Mouse (Mus musculus) limb, embryonic 14.5 days (tissue): ENCODE results near the gene Pdzd3. TPM values are rescaled to one million over a fixed set of nuclear protein-coding genes. Genes with fewer than 3 reads are reported as not detected.

Experiments used
- ATAC-seq: fragments of 200-750 bp; cut with Nextera tagmentation; 2 replicates; pipeline ENCODE4 v1.8.0; 2017; ENCODE audit warnings: low read depth, moderate number of reproducible peaks, moderate TSS enrichment; ENCODE audit not compliant: low FRiP score
- DNase-seq: peaks from one replicate; pipeline ENCODE4 v3.0.0-alpha.2; 2015; ENCODE audit warnings: low spot score
- H3K27ac ChIP-seq: fragments of 300-500 bp; sonication (generic); replicated peaks from 2 replicates; pipeline ENCODE4 v1.5.1; 2014; ENCODE audit warnings: low read depth, mild to moderate bottlenecking, low read length, moderate library complexity, mixed read lengths
- H3K27me3 ChIP-seq: fragments of 300-500 bp; sonication (generic); 2 replicates; pipeline ENCODE4 v1.6.1; 2014; ENCODE audit warnings: low read length, mixed read lengths; ENCODE audit not compliant: control insufficient read depth, insufficient read depth
- H3K36me3 ChIP-seq: fragments of 300-500 bp; sonication (generic); 2 replicates; pipeline ENCODE4 v1.6.1; 2014; ENCODE audit warnings: mild to moderate bottlenecking, low read length, moderate library complexity, mixed read lengths; ENCODE audit not compliant: control insufficient read depth, insufficient read depth
- H3K4me1 ChIP-seq: fragments of 300-500 bp; sonication (generic); 2 replicates; pipeline ENCODE4 v1.6.1; 2014; ENCODE audit warnings: antibody characterized with exemption, low read length, mixed read lengths; ENCODE audit not compliant: control insufficient read depth, insufficient read depth
- H3K4me2 ChIP-seq: fragments of 300-500 bp; sonication (generic); replicated peaks from 2 replicates; pipeline ENCODE4 v1.6.1; 2014; ENCODE audit warnings: low read depth, mild to moderate bottlenecking, low read length, moderate library complexity; ENCODE audit not compliant: severe bottlenecking
- H3K4me3 ChIP-seq: fragments of 300-500 bp; sonication (generic); replicated peaks from 2 replicates; pipeline ENCODE4 v1.5.1; 2014; ENCODE audit warnings: low read length
- H3K9ac ChIP-seq: fragments of 300-500 bp; sonication (generic); 2 replicates; pipeline ENCODE4 v1.6.1; 2014; ENCODE audit warnings: mild to moderate bottlenecking, low read depth, low read length, moderate library complexity; ENCODE audit not compliant: severe bottlenecking
- H3K9me3 ChIP-seq: fragments of 300-500 bp; sonication (generic); 2 replicates; pipeline ENCODE4 v1.6.1; 2016; ENCODE audit warnings: low read length; ENCODE audit not compliant: control insufficient read depth
- POLR2A ChIP-seq: fragments of 200-500 bp; IDR thresholded peaks from 2 replicates; pipeline ENCODE4 v1.8.0; 2012; ENCODE audit warnings: inconsistent platforms, mild to moderate bottlenecking, moderate library complexity, borderline replicate concordance; ENCODE audit not compliant: insufficient read depth, insufficient read length; ENCODE audit errors: extremely low read depth
- WGBS: fragments of 180-500 bp; shearing (Covaris S2); extraction: QIAGEN DNeasy Blood & Tissue Kit; methylation state at CpG from one replicate; pipeline ENCODE4 v1.1.7; 2014; 5-methylcytosine and 5-hydroxymethylcytosine counted together
- polyA plus RNA-seq, 2 experiments: library from polyadenylated mRNA; depleted of rRNA in 1 of 2; stranded (reverse) in 1 of 2; unstranded in 1 of 2; fragments of >200 nt; fragmentation: Nextera tagmentation in 1 of 2; extraction: Ambion mirVana in 1 of 2; gene quantifications; 2 replicates each; pipeline versions ENCODE4 v1.2.1 to v1.2.3; 2012 to 2014

Pdzd3 gene
- polyA plus RNA-seq, 2 experiments = 0.13 TPM; not detected in 1

DNA sequence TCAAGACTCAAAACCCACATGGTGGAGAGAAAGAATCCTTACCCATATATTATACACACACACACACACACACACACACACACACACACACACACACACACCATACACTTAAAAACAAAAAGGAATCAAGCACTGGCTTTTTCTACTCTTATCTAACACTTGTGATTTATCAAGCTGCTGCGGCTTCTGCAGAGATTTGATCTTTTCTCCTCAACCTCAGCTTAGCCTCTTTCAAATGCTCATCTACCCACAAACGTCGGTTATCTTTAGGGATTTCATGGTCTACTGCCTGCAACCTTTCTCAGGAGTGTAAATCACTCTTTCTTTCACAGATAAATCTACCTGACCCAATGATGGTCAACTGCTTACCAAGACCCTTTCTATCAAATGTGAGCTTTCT is 50.8 kb downstream of the Pdzd3 start:
- DNase-seq = no peak
- Histone ChIP-seq H3K27me3 (no peaks in the 10 kb centered on the region), H3K4me3 (no peak overlapping the region), H3K9ac (no peak overlapping the region), H3K4me1 (no peaks in the 10 kb centered on the region), H3K27ac (no peak overlapping the region), H3K9me3 (no peaks in the 10 kb centered on the region), H3K4me2 (no peak overlapping the region), H3K36me3 (peaks cover 34% of the 10 kb centered on the region)
- no peak for ATAC-seq
- 81% methylated on average over 3 of the region's 3 CpGs for WGBS
- no peak for TF ChIP-seq POLR2A

DNA sequence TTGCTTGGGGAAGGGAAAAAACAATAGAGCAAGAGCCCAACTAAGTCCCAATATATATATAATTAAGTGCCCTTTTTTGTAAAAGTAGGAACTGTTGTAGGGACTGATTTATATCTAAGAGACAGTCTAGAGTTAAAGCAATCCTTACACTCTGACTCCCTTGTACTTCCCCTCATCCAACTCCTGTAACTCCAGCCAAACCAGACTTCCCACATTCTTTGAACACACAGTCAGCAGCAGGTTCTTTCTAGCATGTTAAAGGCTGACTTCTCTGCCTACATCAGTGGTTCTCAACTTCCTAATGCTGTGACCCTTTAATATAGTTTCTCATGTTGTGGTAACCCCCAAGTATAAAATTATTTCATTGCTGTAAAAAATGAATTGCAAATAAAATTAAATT is 51.7 kb downstream of the Pdzd3 start:
- ATAC-seq = no peak
- H3K36me3 ChIP-seq = peaks cover 35% of the 10 kb centered on the region
- H3K27ac ChIP-seq = no peak overlapping the region
- DNase-seq = peak; percentile 22
- no peak overlapping the region for H3K9ac ChIP-seq
- H3K4me2 ChIP-seq = no peak overlapping the region
- no peaks in the 10 kb centered on the region for H3K27me3 ChIP-seq
- no peak overlapping the region for H3K4me3 ChIP-seq
- no peaks in the 10 kb centered on the region for H3K9me3 ChIP-seq
- no peak for TF ChIP-seq POLR2A
- no peaks in the 10 kb centered on the region for H3K4me1 ChIP-seq

DNA sequence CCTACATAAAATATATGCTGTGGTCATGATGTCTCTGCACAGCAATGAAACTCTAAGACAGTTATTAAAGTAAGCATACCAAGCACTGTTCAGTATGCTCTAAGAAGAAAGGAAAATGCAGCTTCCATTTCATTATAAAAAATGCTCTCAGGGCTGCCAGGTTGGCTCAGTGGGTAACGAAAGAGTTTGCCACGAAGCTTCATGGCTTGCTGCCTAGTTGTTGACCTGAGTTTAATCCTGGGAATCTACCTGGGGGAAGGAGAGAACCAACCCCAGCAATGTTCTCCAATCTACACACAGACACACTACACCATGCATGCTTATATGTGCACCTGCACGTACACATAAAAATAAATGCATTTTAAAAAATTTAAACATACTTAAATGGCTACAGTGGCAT is 52.1 kb downstream of the Pdzd3 start:
- no peak for ATAC-seq
- Histone ChIP-seq H3K36me3 (peaks cover 37% of the 10 kb centered on the region), H3K27ac (no peak overlapping the region), H3K9me3 (no peaks in the 10 kb centered on the region), H3K27me3 (no peaks in the 10 kb centered on the region), H3K4me1 (no peaks in the 10 kb centered on the region), H3K4me2 (no peak overlapping the region), H3K4me3 (no peak overlapping the region), H3K9ac (no peak overlapping the region)
- TF ChIP-seq POLR2A = no peak
- WGBS = 86% methylated on average over 3 of the region's 3 CpGs
- no peak for DNase-seq

Other genes starting within 250 kb of the Pdzd3 start
- gene Thy1, start 208.1 kb downstream of the Pdzd3 start, polyA plus RNA-seq (2012; rRNA removed) = 49.8 and 50.4 TPM in 2 replicates
- 12.6 and 17.2 TPM in 2 replicates for gene Thy1, start 208.1 kb downstream of the Pdzd3 start, polyA plus RNA-seq (2014; fragmentation: Nextera tagmentation; extraction: Ambion mirVana)
- 4.9 and 6.6 TPM in 2 replicates for gene Usp2, start 184.4 kb downstream of the Pdzd3 start, polyA plus RNA-seq (2012; rRNA removed)
- 22.5 and 24.4 TPM in 2 replicates for gene Usp2, start 184.4 kb downstream of the Pdzd3 start, polyA plus RNA-seq (2014; fragmentation: Nextera tagmentation; extraction: Ambion mirVana)
- 0.08 and 0.29 TPM in 2 replicates for gene Mfrp, start 149.7 kb downstream of the Pdzd3 start, polyA plus RNA-seq (2012; rRNA removed)
- gene Mfrp, start 149.7 kb downstream of the Pdzd3 start, polyA plus RNA-seq (2014; fragmentation: Nextera tagmentation; extraction: Ambion mirVana) = 0.18 and 0.37 TPM in 2 replicates
- gene C1qtnf5, start 144.2 kb downstream of the Pdzd3 start, polyA plus RNA-seq (2012; rRNA removed) = 10.0 and 12.7 TPM in 2 replicates
- gene C1qtnf5, start 144.2 kb downstream of the Pdzd3 start, polyA plus RNA-seq (2014; fragmentation: Nextera tagmentation; extraction: Ambion mirVana) = 6.9 and 7.5 TPM in 2 replicates
- 0.41 and 0.49 TPM in 2 replicates for gene Gm49380, start 138.0 kb downstream of the Pdzd3 start, polyA plus RNA-seq (2012; rRNA removed)
- gene Gm49380, start 138.0 kb downstream of the Pdzd3 start, polyA plus RNA-seq (2014; fragmentation: Nextera tagmentation; extraction: Ambion mirVana) = 0.23 and 0.65 TPM in 2 replicates
- 56.1 and 80.2 TPM in 2 replicates for gene Rnf26, start 138.0 kb downstream of the Pdzd3 start, polyA plus RNA-seq (2012; rRNA removed)
- gene Rnf26, start 138.0 kb downstream of the Pdzd3 start, polyA plus RNA-seq (2014; fragmentation: Nextera tagmentation; extraction: Ambion mirVana) = 74.0 and 81.0 TPM in 2 replicates
- 82.8 and 101 TPM in 2 replicates for gene Mcam, start 117.0 kb downstream of the Pdzd3 start, polyA plus RNA-seq (2012; rRNA removed)
- gene Mcam, start 117.0 kb downstream of the Pdzd3 start, polyA plus RNA-seq (2014; fragmentation: Nextera tagmentation; extraction: Ambion mirVana) = 44.2 and 46.3 TPM in 2 replicates
- 18.3 and 21.0 TPM in 2 replicates for gene Cbl, start 17.4 kb downstream of the Pdzd3 start, polyA plus RNA-seq (2012; rRNA removed)
- 15.6 and 16.8 TPM in 2 replicates for gene Cbl, start 17.4 kb downstream of the Pdzd3 start, polyA plus RNA-seq (2014; fragmentation: Nextera tagmentation; extraction: Ambion mirVana)
- not detected in 2 replicates for gene Ccdc153, start 10.8 kb downstream of the Pdzd3 start, polyA plus RNA-seq (2012; rRNA removed)
- gene Ccdc153, start 10.8 kb downstream of the Pdzd3 start, polyA plus RNA-seq (2014; fragmentation: Nextera tagmentation; extraction: Ambion mirVana) = not detected in 2 replicates
- gene Nlrx1, start 17.1 kb upstream of the Pdzd3 start, polyA plus RNA-seq (2012; rRNA removed) = 8.6 and 10.5 TPM in 2 replicates
- gene Nlrx1, start 17.1 kb upstream of the Pdzd3 start, polyA plus RNA-seq (2014; fragmentation: Nextera tagmentation; extraction: Ambion mirVana) = 12.6 and 13.5 TPM in 2 replicates
- 20.8 and 35.7 TPM in 2 replicates for gene Abcg4, start 37.1 kb upstream of the Pdzd3 start, polyA plus RNA-seq (2012; rRNA removed)
- gene Abcg4, start 37.1 kb upstream of the Pdzd3 start, polyA plus RNA-seq (2014; fragmentation: Nextera tagmentation; extraction: Ambion mirVana) = 4.8 and 5.0 TPM in 2 replicates
- 39.4 and 46.7 TPM in 2 replicates for gene Hinfp, start 54.2 kb upstream of the Pdzd3 start, polyA plus RNA-seq (2012; rRNA removed)
- gene Hinfp, start 54.2 kb upstream of the Pdzd3 start, polyA plus RNA-seq (2014; fragmentation: Nextera tagmentation; extraction: Ambion mirVana) = 18.0 and 22.0 TPM in 2 replicates
- gene C2cd2l, start 68.8 kb upstream of the Pdzd3 start, polyA plus RNA-seq (2012; rRNA removed) = 19.6 and 23.1 TPM in 2 replicates
- 7.5 and 8.0 TPM in 2 replicates for gene C2cd2l, start 68.8 kb upstream of the Pdzd3 start, polyA plus RNA-seq (2014; fragmentation: Nextera tagmentation; extraction: Ambion mirVana)
- 47.9 and 71.0 TPM in 2 replicates for gene Dpagt1, start 74.5 kb upstream of the Pdzd3 start, polyA plus RNA-seq (2012; rRNA removed)
- gene Dpagt1, start 74.5 kb upstream of the Pdzd3 start, polyA plus RNA-seq (2014; fragmentation: Nextera tagmentation; extraction: Ambion mirVana) = 39.4 and 39.5 TPM in 2 replicates
- 311 and 451 TPM in 2 replicates for gene H2afx, start 83.2 kb upstream of the Pdzd3 start, polyA plus RNA-seq (2012; rRNA removed)
- gene H2afx, start 83.2 kb upstream of the Pdzd3 start, polyA plus RNA-seq (2014; fragmentation: Nextera tagmentation; extraction: Ambion mirVana) = 256 and 275 TPM in 2 replicates
- 60.1 and 61.3 TPM in 2 replicates for gene Hmbs, start 92.8 kb upstream of the Pdzd3 start, polyA plus RNA-seq (2012; rRNA removed)
- gene Hmbs, start 92.8 kb upstream of the Pdzd3 start, polyA plus RNA-seq (2014; fragmentation: Nextera tagmentation; extraction: Ambion mirVana) = 97.1 and 102 TPM in 2 replicates
- gene Vps11, start 110.2 kb upstream of the Pdzd3 start, polyA plus RNA-seq (2012; rRNA removed) = 28.5 and 32.9 TPM in 2 replicates
- gene Vps11, start 110.2 kb upstream of the Pdzd3 start, polyA plus RNA-seq (2014; fragmentation: Nextera tagmentation; extraction: Ambion mirVana) = 27.8 and 29.9 TPM in 2 replicates
- gene Hyou1, start 128.0 kb upstream of the Pdzd3 start, polyA plus RNA-seq (2012; rRNA removed) = 64.1 and 64.4 TPM in 2 replicates
- 27.5 and 28.5 TPM in 2 replicates for gene Hyou1, start 128.0 kb upstream of the Pdzd3 start, polyA plus RNA-seq (2014; fragmentation: Nextera tagmentation; extraction: Ambion mirVana)
- 17.5 and 21.6 TPM in 2 replicates for gene Slc37a4, start 145.4 kb upstream of the Pdzd3 start, polyA plus RNA-seq (2012; rRNA removed)
- gene Slc37a4, start 145.4 kb upstream of the Pdzd3 start, polyA plus RNA-seq (2014; fragmentation: Nextera tagmentation; extraction: Ambion mirVana) = 12.5 and 16.0 TPM in 2 replicates
- gene Rps25, start 155.7 kb upstream of the Pdzd3 start, polyA plus RNA-seq (2012; rRNA removed) = 680 and 1,089 TPM in 2 replicates
- gene Rps25, start 155.7 kb upstream of the Pdzd3 start, polyA plus RNA-seq (2014; fragmentation: Nextera tagmentation; extraction: Ambion mirVana) = 2,627 and 2,837 TPM in 2 replicates
- gene Trappc4, start 156.1 kb upstream of the Pdzd3 start, polyA plus RNA-seq (2012; rRNA removed) = 81.5 and 85.7 TPM in 2 replicates
- gene Trappc4, start 156.1 kb upstream of the Pdzd3 start, polyA plus RNA-seq (2014; fragmentation: Nextera tagmentation; extraction: Ambion mirVana) = 127 and 144 TPM in 2 replicates
- gene Ccdc84, start 167.1 kb upstream of the Pdzd3 start, polyA plus RNA-seq (2012; rRNA removed) = 54.3 and 57.3 TPM in 2 replicates
- 24.8 and 25.4 TPM in 2 replicates for gene Ccdc84, start 167.1 kb upstream of the Pdzd3 start, polyA plus RNA-seq (2014; fragmentation: Nextera tagmentation; extraction: Ambion mirVana)
- not detected in 2 replicates for gene Foxr1, start 189.7 kb upstream of the Pdzd3 start, polyA plus RNA-seq (2012; rRNA removed)
- gene Foxr1, start 189.7 kb upstream of the Pdzd3 start, polyA plus RNA-seq (2014; fragmentation: Nextera tagmentation; extraction: Ambion mirVana) = not detected in 2 replicates
- gene Upk2, start 203.5 kb upstream of the Pdzd3 start, polyA plus RNA-seq (2012; rRNA removed) = 0.33 and 0.91 TPM in 2 replicates
- 0.40 TPM in 1 of 2 replicates, not detected in the other for gene Upk2, start 203.5 kb upstream of the Pdzd3 start, polyA plus RNA-seq (2014; fragmentation: Nextera tagmentation; extraction: Ambion mirVana)
- 41.2 and 53.7 TPM in 2 replicates for gene Bcl9l, start 231.4 kb upstream of the Pdzd3 start, polyA plus RNA-seq (2012; rRNA removed)
- 20.5 and 22.7 TPM in 2 replicates for gene Bcl9l, start 231.4 kb upstream of the Pdzd3 start, polyA plus RNA-seq (2014; fragmentation: Nextera tagmentation; extraction: Ambion mirVana)